Mouse (Mus musculus) adrenal gland, postnatal 14 days (tissue): ENCODE data around the gene Jmjd1c. TPM values are rescaled to one million over a fixed set of nuclear protein-coding genes. Genes with fewer than 3 reads are reported as not detected.

Experiments
- DNase-seq: peaks from one replicate; pipeline ENCODE4 v3.0.0; 2021; ENCODE audit warnings: mixed read lengths
- long read RNA-seq, 2 experiments: library from polyadenylated mRNA; stranded (forward); transcript quantifications; one replicate each; pipeline ENCODE4 v2.0.0; 2021
- total RNA-seq: library from RNA; stranded (reverse); gene quantifications from 2 replicates; pipeline ENCODE4 v1.2.3, GENCODE M21; 2021

Jmjd1c gene
- total RNA-seq: 56.4 and 61.4 TPM in 2 replicates
- long read RNA-seq, experiment 1, partial matches to known transcripts: 1 of 2 reads
- long read RNA-seq, experiment 1, other reads (novel, unspliced or antisense): 1 of 2 reads
- long read RNA-seq, experiment 2, partial matches to known transcripts: 3 of 4 reads
- long read RNA-seq, experiment 2, other reads (novel, unspliced or antisense): 1 of 4 reads

DNA sequence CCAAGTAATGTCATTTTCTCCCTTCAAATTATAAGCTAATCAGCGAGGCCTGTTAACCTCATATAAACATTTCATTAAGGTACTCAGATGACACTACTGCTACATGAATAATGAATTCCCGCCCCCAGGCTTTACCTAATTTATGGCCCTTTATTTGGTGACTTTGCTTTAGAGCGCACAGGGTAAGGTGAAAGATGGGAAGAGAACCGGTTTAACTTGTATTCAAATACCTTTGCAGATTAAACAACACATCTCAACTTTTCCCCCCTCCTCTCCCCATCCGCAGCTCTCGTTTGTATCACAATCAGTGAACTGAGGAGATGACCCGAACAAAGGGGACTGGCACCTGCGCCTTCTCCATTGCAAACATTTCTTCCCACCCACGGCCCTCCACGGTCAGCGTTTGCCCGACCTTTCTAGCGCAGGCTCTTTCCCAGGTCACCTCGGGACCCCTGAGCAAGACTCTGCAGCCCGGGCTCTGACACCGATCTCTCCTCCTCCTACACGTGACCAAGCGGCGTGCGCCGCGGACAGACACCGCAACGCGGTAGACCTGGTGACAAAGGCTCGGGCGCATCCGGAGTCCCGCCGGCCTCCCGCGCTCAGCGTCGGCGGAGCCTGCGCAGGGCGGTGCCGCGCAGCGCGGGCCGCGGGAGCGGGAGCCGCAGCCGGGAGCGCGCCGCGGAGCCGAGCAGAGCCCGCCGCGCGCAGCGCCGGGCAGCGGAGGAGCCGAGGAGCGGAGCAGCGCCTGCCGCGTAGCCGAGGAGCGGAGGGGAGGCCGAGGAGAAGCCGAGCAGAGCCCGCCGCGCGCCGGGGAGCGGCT is at the start of gene Jmjd1c:
TSS of gene Jmjd1c (plus strand) at position 328 of the 823 bp plus-strand sequence.
- DNase-seq: peak; percentile 90

DNA sequence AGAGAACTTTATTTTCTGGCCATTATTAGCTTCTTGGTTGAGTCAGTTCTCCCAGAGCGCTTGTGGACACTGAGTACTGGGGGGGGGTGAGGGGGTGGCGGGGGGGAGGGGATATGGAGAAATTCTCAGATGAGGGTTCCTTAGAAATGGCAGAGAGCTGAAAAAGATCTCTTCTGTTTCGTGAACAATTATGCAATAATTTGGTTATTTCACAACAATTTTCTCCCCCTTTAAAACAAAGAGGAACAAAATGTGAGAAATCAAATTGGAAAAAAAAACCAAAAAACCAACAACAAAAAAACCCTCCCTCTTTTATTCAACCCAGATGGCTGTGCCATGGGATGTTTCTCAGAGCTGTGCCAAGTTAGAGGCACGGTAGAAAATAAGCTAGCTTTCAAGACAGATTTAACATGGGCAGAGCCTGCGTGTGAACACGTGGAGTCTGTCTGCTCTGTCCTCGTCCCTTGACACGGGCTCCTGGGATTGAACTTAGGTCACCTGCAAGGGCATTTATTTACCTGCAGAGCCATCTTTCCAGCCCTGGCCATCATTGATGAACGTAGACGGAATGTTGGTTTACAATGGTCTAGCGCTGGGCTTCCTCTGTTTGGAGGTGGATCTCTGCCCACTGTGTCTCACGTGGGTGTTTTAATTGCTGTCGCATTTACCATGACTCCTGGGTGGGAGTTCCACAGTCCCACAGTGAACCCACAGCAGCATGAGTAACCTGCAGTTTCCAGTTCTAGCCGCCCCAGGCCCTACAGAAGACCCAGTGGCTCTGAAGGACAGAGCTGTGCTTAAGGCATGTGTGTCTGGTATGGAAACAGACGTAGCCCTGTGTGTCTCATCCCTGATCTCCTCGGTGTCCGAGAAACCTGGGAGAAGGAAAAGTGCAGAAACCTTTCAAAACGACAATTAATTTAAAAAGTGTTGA is 47.9 kb upstream of the Jmjd1c start:
- DNase-seq: no peak

DNA sequence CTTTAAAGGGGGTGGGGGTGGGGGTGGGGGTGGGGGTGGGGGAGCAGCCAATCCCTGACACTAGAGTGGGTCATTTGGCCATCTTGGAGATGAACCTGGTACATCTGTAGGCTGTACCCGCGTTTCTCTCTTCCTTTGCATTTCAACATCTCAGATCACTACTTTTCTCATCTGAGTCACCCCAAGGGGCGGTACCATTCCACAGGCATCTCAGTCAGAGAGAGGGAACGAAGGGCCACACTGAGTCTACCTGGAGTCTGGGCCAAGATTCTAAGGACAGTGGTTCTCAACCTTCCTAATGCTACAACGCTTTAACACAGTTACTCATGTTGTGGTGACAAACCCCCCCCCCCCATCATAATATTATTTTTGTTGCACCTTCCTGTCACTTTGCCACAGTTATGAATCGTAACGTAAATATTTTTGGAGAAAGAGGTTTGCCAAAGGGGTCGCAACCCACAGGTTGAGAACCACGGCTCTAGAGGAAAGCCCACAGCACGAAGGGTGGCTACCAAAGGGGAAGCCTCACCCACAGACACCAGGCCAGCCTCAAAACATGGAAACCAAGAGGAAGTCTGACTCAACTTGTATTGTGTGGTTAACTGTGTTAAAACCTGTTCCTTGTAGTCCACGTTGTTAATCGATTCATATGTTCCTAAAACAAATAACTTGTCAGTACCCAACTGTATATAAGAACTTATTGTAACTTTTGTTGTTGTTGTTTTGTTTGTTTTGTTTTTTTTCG is 46.9 kb upstream of the Jmjd1c start:
- no peak for DNase-seq

DNA sequence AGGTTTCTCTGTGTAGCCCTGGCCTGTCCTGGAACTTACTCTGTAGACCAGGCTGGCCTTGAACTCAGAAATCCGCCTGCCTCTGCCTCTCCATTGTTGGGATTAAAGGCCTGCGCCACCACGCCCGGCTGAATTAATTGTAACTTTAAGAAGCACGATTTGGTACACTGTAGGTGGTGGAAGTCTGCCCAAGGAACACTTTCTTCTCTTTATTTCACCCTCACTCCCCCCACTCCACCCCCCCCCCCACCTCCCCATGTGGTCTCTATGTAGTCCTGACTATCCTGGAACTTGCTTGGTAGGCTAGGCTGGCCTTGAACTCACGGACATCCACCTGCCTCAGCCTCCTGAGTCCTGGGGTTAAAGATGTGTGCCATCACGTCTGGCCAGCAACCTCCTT is 46.3 kb upstream of the Jmjd1c start:
- DNase-seq: no peak

DNA sequence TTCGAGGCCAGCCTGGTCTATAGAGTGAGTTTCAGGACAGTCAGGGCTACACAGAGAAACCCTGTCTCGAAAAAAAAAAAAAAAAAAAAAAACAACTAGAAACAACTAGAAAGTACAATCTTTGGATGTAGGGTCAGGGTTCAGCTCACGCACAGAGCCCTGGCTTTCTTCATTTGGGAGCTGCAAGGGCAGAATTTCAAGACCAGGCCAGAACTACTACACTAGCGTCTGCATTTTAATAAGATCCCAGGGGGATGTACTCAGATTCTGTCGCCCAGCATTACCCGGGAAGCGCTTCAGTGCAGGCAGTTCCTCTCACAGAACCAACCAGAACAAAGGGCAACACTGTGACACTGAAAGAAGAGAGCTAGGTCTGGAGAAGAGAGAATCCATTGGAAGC is 45.2 kb upstream of the Jmjd1c start:
- DNase-seq: no peak

DNA sequence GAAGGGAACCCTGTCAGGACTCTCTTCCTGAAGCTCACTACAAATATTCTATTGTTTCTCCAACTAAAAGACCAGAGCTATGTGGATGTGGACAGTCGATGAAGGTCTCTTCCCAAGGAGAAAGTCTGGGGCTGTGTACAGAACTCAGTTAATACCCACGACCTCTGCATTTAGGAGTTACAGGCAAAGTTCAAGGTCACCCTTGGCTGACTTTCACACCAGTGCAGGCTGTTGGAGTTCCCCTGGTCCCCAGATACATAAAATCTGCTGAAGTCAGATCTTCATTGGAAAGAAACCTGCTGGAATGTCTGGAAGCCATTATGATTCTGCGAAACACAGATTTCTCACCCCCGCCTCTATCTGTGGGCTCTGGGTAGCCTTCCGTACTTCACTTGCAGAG is 44.5 kb upstream of the Jmjd1c start:
- no peak for DNase-seq

DNA sequence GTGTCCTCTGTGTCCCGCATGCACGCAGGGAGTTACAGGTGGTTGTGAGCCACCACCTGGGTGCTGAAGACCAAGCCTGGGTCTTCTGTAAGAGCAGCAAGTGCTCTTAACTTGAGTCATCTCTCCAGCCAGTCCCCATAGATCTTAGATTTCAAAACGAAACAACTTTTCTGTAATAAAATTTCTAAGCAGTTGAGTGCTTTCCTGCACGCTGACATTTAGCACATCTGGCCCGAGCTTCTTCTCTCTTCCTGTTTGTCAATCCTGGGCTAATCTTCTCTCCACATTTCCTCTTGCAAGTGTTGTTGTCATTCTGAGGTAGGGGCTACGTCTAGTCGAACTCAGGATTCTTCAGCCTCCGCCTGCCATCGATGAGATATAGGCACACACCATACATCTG is 43.5 kb upstream of the Jmjd1c start:
- no peak for DNase-seq

DNA sequence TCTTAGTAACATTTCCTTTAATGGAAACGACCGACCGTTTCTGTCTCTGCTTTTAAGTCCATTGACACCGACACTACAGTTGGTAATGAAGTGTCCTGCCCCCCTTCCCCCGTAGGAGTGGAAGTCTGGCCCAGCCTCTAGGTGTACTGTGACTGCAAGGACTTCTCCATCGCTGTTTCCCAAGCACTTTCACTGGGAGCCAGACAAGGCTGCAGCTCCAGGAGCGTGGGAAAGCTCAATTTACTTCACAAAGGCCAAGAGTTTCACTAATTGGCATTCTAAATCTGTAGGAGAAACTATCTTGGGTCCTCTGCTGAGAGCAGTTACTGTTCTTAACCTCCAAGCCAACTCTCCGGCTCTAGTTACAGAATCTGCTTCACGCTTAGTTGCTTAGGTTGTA is 42.5 kb upstream of the Jmjd1c start:
- no peak for DNase-seq

DNA sequence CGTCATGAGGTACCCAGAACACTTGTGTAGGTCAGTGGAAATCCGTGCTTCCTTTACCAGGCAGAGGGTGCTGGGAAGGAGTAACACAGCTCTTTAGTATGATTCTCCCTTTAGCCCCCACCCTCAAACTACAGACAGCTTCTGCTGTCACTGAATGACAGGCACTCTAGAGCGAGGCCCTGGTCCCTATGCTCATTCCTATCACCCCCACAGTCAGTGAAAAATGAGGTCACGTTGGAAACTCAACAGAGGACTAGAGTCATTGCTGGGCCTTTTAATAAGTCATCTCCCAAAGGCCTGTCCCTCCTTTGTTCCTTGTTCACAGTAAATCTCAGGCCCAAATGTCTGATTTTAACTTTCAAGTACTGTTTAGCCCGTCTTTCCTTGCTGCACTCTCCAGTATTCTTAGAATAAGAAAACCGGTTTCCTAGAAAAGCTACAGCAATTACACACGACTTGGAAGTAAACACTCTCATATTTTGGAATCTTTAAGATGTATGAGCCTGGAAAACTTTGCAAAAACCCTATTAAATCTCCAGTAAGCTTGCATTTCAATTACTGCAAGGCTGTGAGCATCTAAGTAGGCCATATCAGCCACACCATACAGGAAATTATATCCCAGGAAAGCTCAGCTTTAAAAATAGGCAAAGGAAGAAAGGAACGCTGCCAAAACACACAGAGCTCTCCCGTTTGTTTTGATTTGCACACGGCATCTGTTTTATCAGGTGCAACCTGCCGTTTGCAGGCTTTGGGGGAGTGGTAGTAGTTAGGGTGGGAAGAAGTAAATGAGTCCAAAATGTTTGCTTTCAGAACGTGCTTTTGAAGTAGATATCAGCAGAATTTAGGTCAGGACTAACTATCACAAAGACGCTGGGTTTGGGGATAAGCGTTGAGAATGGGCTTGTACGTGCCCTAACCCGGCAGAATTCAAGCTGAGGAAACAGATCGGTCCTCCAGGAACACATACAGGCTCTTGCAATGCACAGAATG is 39.8 kb upstream of the Jmjd1c start:
- no peak for DNase-seq

DNA sequence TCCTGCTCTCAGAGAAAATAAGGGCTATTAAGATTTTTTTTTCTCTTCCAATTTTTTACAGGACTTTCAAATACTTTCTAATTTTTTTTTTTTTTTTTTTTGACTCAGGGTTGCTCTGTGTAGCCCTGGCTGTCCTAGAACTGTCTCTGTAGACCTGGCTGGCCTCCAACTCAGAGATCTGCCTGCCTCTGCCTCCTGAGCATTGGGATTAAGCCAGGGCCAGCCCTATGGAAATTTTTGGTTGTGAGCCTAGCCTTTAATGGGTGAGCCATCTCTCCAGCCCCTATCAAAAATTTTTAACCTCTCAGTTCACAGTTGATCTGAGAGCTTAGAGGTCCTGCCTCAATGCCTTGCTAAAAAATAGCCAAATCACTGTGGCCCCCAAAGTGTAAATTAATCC is 38.7 kb upstream of the Jmjd1c start:
- no peak for DNase-seq

DNA sequence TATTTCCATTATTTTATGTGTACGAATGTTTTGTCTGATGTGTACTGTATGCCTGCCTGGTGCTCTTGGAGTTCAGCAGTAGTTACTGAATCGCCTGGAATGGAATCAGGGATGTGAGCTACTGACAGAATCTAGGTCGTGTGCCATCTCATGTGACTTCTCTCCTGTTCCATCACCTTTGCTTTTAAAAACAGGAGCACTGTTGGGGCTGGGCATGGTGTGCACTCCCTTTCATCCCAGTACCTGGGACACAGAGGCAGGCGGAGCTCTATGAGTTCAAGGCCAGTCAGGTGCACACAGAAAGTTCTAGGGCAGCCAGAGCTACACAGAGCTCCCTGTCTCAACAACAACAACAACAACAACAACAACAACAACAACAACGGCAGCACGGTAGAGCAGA is 38.2 kb upstream of the Jmjd1c start:
- no peak for DNase-seq

DNA sequence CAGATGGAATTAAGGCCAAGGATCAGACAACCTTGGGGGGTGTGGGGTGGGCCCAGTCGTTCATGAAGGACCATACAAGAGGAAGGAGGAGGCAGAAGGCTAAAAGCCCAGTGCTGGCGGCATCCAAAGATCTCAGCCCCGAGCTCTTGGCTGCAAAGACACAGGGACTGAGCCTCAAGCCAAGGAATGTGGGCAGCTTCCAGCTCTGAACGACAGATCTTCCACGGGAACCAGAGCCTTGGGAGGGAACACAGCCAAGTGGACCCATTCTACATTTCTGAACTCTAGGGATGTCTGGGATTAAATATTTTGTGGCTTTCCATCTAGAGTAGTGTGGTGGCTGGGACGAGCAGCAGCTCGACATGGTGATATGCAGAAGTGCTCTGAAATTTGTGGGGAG is 37.6 kb upstream of the Jmjd1c start:
- DNase-seq: peak; percentile 66

DNA sequence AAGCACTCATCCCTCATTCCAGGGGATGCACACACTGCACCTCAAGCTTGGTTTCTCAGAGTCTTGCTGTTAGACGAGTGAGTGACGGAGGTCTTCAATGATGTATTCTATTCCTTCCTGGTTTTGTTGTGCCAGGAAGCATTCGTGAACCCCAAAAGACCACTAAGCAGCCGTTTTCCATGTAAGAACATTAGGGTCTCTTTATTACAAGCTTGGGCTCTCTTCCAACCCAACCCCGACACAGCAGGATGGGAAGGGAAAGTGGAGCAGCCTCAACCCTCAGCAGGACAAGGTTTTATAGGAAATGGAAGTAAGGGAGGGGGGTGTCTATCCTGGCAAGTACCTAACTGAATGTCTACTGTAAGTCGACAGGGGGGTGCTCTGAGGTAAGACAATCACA is 37.2 kb upstream of the Jmjd1c start:
- no peak for DNase-seq

DNA sequence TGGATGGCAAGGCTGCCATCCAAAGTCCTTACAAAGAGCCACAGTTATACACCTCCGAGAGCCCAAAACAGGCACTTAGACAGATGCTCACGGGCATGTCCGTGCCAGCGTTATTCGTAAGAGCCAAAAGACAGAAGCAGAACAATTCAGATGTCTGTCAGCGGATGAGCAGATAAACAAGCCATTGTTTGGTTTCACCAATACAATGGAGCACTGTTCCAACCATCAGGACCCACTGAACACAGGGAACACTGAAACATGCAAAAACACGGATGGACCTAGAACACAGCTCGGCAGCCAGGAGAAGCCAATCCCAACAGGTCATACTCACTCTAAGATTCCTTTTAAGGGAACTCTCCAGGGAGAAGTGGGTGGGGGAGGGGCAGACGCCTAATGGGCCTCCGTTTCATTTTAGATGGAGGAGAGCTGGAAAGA is 34.5 kb upstream of the Jmjd1c start:
- DNase-seq: peak; percentile 52

DNA sequence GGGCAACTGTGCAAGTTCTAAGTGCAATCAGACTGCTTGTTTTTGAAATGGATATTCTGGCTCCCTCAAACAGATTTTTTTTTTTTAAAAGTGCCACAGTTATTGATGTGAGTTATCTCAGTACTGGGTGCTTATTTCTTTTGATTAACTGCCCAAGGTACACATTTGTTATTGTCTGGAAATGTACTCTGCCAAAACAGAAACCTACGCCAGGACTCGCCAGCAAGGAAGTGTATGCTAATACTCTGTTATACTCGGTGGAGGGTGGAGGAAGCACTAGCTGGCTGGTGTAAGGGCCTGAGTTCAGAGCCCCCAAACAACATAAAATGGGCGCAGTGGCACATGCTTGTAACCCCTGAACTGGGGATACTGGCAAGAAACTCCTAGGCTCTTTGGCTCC is 34.1 kb upstream of the Jmjd1c start:
- DNase-seq: no peak

DNA sequence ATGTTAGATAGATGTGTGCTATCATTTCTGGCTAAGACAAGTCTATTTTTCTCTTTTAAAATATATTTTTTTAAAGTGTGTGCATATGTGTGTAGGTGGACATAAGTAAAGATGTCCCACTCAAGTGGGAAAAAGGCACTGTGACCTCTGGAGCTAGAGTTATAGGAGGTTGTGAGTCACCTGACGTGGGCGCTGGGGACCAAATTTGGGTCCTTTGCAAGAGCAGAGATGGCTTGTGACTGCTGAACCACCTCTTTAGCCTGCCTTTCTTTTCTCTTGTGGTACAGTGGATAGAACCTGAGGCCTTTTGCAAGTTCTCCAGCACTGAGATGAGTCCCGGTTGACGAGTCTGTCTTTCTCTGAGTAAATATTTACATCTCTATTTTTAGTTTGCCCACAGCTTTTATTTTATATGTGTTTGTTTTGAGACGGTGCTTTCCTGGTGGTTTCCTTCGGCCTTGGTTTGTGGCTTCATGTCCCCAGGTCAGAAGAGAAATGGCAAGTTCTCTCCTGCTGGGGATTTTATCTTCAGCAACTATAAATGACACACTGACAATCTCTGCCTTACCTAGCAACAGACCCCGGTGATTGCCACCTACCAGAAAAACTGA is 30.5 kb upstream of the Jmjd1c start:
- no peak for DNase-seq

DNA sequence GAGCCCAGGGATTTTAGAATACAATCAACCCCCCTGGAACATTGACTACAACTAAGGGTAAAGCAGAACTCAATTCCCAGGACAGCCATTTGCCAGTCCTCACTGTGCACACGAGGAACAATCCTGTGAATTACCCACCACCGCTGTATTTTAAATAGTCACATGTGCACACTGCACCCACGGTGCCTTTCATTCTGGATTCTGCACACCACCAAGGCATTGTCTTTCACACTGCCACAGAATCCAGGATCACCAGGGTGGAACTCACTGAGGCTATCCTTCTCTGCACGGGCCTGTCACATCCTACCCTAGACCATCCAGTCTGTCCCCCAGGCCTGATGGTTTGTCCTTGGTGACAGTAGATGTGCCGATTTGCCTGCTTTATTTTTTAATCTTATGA is 30.0 kb upstream of the Jmjd1c start:
- DNase-seq: no peak

DNA sequence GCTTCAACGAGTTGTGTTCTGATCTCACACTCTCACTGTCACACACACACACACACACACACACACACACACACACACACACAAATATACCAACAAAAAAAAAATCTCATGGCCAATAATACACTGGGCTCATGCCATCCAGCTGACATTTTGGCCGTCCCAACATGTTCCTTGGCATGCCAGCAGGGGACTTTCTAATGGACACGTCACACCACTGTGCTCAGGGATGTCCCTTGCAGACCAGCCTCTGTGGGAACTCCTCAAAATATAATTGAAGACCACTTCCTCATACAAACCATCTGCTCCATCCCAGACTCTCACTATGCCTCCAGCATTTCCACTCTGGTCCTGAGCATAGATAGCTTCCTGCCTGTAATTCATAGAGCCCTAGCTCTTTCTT is 29.5 kb upstream of the Jmjd1c start:
- no peak for DNase-seq

DNA sequence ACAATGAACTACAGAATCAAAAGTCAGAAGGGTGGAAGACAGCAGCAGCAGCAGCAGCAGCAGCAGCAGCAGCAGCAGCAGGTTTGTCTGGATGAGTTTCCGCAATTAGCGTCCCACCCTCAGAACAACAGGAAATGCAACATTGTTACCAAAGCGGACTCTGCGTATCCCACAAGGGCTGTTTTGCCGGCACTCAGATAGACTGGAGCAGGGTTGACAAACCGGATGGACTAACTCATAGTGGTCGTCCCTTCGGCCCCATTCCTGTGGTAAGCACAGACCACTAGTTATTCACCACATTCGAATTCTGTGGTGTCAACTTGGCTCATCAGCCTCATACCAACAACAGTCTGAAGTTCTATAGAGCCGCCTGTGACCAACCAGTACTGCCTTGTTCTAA is 26.9 kb upstream of the Jmjd1c start:
- DNase-seq: no peak

DNA sequence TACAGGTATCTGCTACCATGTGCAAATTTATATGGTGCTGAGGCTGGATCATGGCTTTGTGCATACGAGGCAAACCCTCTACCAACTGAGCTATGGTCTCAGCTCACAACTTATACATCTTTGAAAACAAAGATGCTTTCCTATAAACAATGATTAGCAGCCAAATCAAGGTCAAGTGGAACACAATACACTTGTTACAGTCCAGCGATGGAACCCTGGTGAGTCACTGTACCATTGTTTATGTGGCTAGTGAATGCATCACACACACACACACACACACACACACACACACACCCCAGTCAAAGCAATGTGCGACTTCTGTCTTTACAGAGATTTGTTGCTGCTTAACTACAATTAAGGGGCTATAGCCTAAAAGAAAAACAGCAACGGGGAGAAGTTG is 24.5 kb upstream of the Jmjd1c start:
- DNase-seq: no peak

DNA sequence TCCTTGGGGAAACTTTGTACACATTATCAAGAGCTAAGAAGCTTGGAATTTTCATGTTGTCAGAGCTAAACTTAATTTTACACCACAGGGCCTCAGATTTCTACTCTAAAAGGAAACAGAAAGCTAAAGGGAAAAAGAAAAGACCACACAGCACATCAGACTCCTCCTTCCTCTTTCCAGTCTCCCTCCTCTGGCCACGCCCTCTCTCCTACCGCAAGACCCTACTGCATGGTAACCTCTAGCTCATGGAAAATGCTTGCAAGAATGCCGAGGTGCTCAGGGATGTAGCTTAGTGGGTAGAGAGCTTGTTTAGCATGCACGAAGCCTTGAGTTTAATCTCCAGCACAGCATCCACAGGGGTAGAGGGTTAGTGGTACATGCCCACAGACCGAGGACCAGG is 24.0 kb upstream of the Jmjd1c start:
- DNase-seq: no peak
